Mouse (Mus musculus) mesoderm, embryonic 11.5 days (tissue): ENCODE measurements around the gene Sorbs1.

Experiments used
- DNase-seq: peaks from one replicate; pipeline ENCODE4 v3.0.0-alpha.2; 2012; ENCODE audit warnings: low read depth, low spot score

Gene Sorbs1

GRCm38 (mm10) chr19:40437651-40438068 lies 75.9 kb downstream of the Sorbs1 start:
- peak; percentile 39 for DNase-seq

- DNase-seq = no peak
Measured at GRCm38 (mm10) chr19:40436465-40437200, 76.9 kb downstream of the Sorbs1 start.

GRCm38 (mm10) chr19:40435797-40436196 lies 77.8 kb downstream of the Sorbs1 start:
- DNase-seq = no peak

- no peak for DNase-seq
Measured at GRCm38 (mm10) chr19:40435045-40435444, 78.5 kb downstream of the Sorbs1 start.

GRCm38 (mm10) chr19:40434042-40434869 lies 79.3 kb downstream of the Sorbs1 start:
- DNase-seq = peak; percentile 55

- DNase-seq = no peak
Measured at GRCm38 (mm10) chr19:40433316-40433912, 80.2 kb downstream of the Sorbs1 start.

GRCm38 (mm10) chr19:40431969-40432368 lies 81.6 kb downstream of the Sorbs1 start:
- no peak for DNase-seq

GRCm38 (mm10) chr19:40429572-40429971 lies 84.0 kb downstream of the Sorbs1 start:
- DNase-seq = no peak

GRCm38 (mm10) chr19:40429169-40429568 lies 84.4 kb downstream of the Sorbs1 start:
- no peak for DNase-seq

- DNase-seq = no peak
Measured at GRCm38 (mm10) chr19:40426103-40426960, 87.2 kb downstream of the Sorbs1 start.

GRCm38 (mm10) chr19:40425326-40425725 lies 88.3 kb downstream of the Sorbs1 start:
- DNase-seq = peak; percentile 44

- DNase-seq = no peak
Measured at GRCm38 (mm10) chr19:40421037-40421436, 92.5 kb downstream of the Sorbs1 start.

GRCm38 (mm10) chr19:40419315-40419714 lies 94.3 kb downstream of the Sorbs1 start:
- DNase-seq = no peak

- no peak for DNase-seq
Measured at GRCm38 (mm10) chr19:40417155-40417821, 96.3 kb downstream of the Sorbs1 start.

GRCm38 (mm10) chr19:40415725-40416124 lies 97.9 kb downstream of the Sorbs1 start:
- no peak for DNase-seq

- peak; percentile 71 for DNase-seq
Measured at GRCm38 (mm10) chr19:40414798-40415475, 98.6 kb downstream of the Sorbs1 start.

GRCm38 (mm10) chr19:40414386-40414785 lies 99.2 kb downstream of the Sorbs1 start:
- DNase-seq = no peak

GRCm38 (mm10) chr19:40411379-40411813 lies 102.2 kb downstream of the Sorbs1 start:
- no peak for DNase-seq

- DNase-seq = no peak
Measured at GRCm38 (mm10) chr19:40410511-40410910, 103.1 kb downstream of the Sorbs1 start.

- no peak for DNase-seq
Measured at GRCm38 (mm10) chr19:40410109-40410508, 103.5 kb downstream of the Sorbs1 start.
